Mouse (Mus musculus) embryonic fibroblast, embryonic 13.5 days (primary cell): Measurements from ENCODE around the gene Pola1.

ENCODE experiments used
- CTCF ChIP-seq: IDR thresholded peaks from 2 replicates; pipeline ENCODE4 v1.5.1; 2011; ENCODE audit warnings: mild to moderate bottlenecking, control low read depth, low read length, moderate library complexity, borderline replicate concordance; ENCODE audit not compliant: insufficient read depth
- POLR2A ChIP-seq: IDR thresholded peaks from 2 replicates; pipeline ENCODE4 v1.6.1; 2011; ENCODE audit warnings: low read depth, mild to moderate bottlenecking, control low read depth, low read length, moderate library complexity

DNA sequence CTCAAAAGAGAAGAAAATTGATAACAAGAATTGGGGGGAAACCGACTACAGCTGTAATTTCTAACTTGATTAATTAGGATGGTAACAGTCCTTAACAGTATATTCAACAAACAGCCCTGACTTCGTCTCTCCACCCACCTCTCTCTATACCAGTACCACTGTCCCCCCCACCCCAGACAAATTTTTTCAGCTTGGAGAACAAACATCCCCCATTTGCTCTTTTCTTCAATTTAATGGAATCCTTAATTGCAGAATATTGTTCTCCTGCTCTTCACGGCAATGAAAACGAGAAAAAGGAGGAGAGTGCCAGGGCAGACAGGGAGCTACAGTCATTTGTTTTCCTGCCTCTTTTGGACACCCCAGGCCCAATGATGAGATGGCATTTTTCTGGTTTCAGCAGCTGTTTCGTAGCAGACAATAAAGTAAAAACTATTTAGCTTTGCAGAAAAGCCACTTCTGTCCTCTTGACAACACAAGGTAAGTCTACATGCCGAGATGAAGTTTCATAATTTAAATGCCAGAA is 202.2 kb downstream of the Pola1 start:
- TF ChIP-seq POLR2A: no peak
- no peak for TF ChIP-seq CTCF
